Mouse (Mus musculus) ES-E14 (cell line): ENCODE measurements around the gene Fam81a.

Source experiments
- CHD2 ChIP-seq: IDR thresholded peaks from 2 replicates; pipeline ENCODE4 v1.6.1; 2014; ENCODE audit warnings: mild to moderate bottlenecking, low read depth, low read length, inconsistent platforms
- HCFC1 ChIP-seq: IDR thresholded peaks from 2 replicates; pipeline ENCODE4 v1.6.1; 2012; ENCODE audit warnings: low read length, inconsistent platforms, borderline replicate concordance; ENCODE audit not compliant: insufficient read depth

DNA sequence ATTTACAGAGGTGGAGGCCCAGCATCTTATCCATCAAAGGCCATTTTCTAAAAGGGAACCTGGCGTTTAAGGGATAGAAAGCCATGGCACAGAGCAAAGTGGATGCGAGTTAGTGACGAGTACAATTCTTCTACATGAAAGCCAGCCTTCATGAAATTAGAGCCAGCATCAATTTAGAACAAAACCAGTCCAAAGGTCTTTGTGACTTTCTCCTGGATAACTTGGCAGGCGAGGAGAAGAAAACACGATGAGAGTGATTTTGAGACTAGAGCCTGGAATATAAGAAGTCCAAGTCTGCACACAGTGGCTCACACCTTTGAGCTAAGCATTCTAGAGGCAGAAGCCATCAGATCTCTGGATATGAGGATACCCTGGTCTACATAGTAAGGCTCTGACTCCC lies 4.4 kb downstream of the Fam81a start:
- TF ChIP-seq HCFC1 (no peak), CHD2 (no peak)
